Mouse (Mus musculus) G1E (cell line): Measurements from ENCODE around the gene Acad12.

ENCODE experiments used
- CTCF ChIP-seq: IDR thresholded peaks from 2 replicates; pipeline ENCODE4 v1.5.1; 2012; ENCODE audit warnings: low read depth, low read length, inconsistent platforms, mixed read lengths
- GATA1 ChIP-seq: IDR thresholded peaks from 2 replicates; pipeline ENCODE4 v1.6.1; 2012; ENCODE audit warnings: borderline replicate concordance, low read length, inconsistent platforms, mixed read lengths
- POLR2AphosphoS5 ChIP-seq: IDR thresholded peaks from 2 replicates; pipeline ENCODE4 v1.6.1; 2012; ENCODE audit warnings: low read depth, low read length, inconsistent platforms; ENCODE audit not compliant: insufficient replicate concordance

DNA sequence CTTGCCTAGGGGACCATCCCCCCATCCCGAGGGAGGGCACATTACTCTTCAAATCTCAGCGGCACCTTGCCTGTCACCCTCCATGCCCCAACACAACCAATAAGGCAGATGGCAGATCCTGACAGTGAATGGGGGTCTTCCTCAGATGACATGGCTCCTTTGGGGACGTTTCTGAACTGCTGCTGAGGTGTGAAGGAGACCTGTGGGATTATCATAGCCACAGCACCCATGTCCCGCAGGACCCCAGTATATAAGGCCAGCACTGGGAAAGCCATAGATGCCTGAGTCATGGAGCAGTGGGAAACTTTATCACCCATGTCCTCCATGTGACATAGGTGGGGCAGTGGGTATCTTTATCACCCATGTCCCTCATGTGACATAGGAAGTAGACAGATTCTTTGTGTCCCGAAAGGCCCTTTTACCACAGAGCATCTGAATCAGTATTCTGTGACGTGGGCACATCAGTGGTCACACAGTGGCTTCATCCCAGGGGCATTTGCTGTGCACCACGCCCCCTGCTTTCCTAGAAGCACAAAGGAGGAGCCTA is 20.7 kb downstream of the Acad12 start:
- no peak for TF ChIP-seq CTCF
- no peak for TF ChIP-seq GATA1
- TF ChIP-seq POLR2AphosphoS5 = no peak
